Mouse (Mus musculus) hindbrain, postnatal 0 days (tissue): ENCODE measurements around the gene Ripply3. TPM values are rescaled to one million over a fixed set of nuclear protein-coding genes. Genes with fewer than 3 reads are reported as not detected.

ENCODE experiments used
- ATAC-seq: fragments of 200-750 bp; cut with Nextera tagmentation; 2 replicates; pipeline ENCODE4 v1.8.0; 2017; ENCODE audit warnings: mild to moderate bottlenecking, moderate TSS enrichment, moderate library complexity
- DNase-seq: peaks from one replicate; pipeline ENCODE4 v3.0.0-alpha.2; 2015; ENCODE audit warnings: low spot score
- H3K27ac ChIP-seq: fragments of 300-500 bp; sonication (generic); 2 replicates; pipeline ENCODE4 v1.5.1; 2014; ENCODE audit warnings: mild to moderate bottlenecking
- H3K27me3 ChIP-seq: fragments of 300-500 bp; sonication (generic); 2 replicates; pipeline ENCODE4 v1.6.1; 2014; ENCODE audit warnings: low read length, mixed read lengths; ENCODE audit not compliant: insufficient read depth
- H3K36me3 ChIP-seq: fragments of 300-500 bp; sonication (generic); 2 replicates; pipeline ENCODE4 v1.6.1; 2014; ENCODE audit warnings: low read length, mixed read lengths; ENCODE audit not compliant: insufficient read depth
- H3K4me1 ChIP-seq: fragments of 300-500 bp; sonication (generic); 2 replicates; pipeline ENCODE4 v1.6.1; 2014; ENCODE audit warnings: antibody characterized with exemption, low read length, mixed read lengths; ENCODE audit not compliant: insufficient read depth
- H3K4me2 ChIP-seq: fragments of 300-500 bp; sonication (generic); 2 replicates; pipeline ENCODE4 v1.6.1; 2014; ENCODE audit warnings: low read depth, mild to moderate bottlenecking, low read length, moderate library complexity, mixed read lengths
- H3K4me3 ChIP-seq: fragments of 300-500 bp; sonication (generic); 2 replicates; pipeline ENCODE4 v1.5.1; 2014; ENCODE audit warnings: low read length
- H3K9ac ChIP-seq: fragments of 300-500 bp; sonication (generic); replicated peaks from 2 replicates; pipeline ENCODE4 v1.6.1; 2014; ENCODE audit warnings: mild to moderate bottlenecking, low read length, moderate library complexity, mixed read lengths
- H3K9me3 ChIP-seq: fragments of 300-500 bp; sonication (generic); 2 replicates; pipeline ENCODE4 v1.6.1; 2016; ENCODE audit warnings: low read length, mixed read lengths
- CTCF ChIP-seq: IDR thresholded peaks from 2 replicates; pipeline ENCODE4 v1.5.1; 2016; ENCODE audit warnings: antibody characterized with exemption, control low read depth, low read depth
- WGBS: fragments of 180-500 bp; shearing (Covaris S2); extraction: QIAGEN DNeasy Blood & Tissue Kit; methylation state at CpG from one replicate; pipeline ENCODE4 v1.1.7; 2014; 5-methylcytosine and 5-hydroxymethylcytosine counted together
- polyA plus RNA-seq: library from polyadenylated mRNA; unstranded; fragments of >200 nt; fragmentation: Nextera tagmentation; extraction: Ambion mirVana; gene quantifications from 2 replicates; pipeline ENCODE4 v1.2.1, GENCODE M21; 2015
- total RNA-seq: library from RNA; depleted of rRNA; stranded (reverse); fragments of >200 nt; gene quantifications from 2 replicates; pipeline ENCODE4 v1.2.3, GENCODE M21; 2014

Ripply3 gene
- total and polyA plus RNA-seq, 2 experiments from 2014 or later, result 0.91 to 2.2 TPM

DNA sequence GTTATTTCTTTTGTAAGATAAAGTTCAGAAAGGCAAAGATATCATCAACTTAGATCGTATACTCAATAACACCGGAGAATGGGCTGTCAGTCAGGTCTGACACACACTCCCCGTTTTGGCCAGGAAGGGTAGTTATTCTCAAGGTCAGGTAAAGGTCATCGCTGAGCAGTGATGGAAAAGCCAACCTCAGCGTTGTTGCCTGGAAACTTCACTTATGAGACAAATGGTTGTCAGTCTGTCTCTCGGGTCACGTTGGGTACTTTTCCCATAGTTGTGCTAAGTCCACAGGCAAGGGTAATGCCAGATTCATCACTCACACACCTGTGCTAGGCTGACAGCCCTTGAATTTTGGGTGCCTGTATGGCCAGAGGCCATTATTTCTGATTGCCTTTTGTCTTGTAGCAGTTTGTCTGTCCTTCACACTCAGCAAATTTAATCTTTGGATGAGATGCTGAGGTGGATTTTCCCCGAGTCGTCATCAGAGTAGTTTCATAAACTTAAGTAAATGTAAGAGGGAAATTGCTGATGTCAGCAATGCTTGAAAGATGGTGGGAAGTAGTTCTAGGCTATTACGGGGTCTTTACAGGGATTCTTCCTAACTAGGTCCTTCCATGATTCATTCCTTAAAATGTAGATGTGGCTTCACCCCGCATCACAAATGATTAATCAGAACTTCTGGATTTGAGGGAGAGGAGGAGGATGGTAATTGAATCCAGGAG, 28.7 kb downstream of the Ripply3 start:
- Histone ChIP-seq H3K27me3 (no peaks in the 10 kb centered on the region), H3K4me3 (no peak overlapping the region), H3K9ac (no peak overlapping the region), H3K4me1 (no peaks in the 10 kb centered on the region), H3K27ac (no peak overlapping the region), H3K4me2 (no peak overlapping the region), H3K36me3 (no peaks in the 10 kb centered on the region), H3K9me3 (no peaks in the 10 kb centered on the region)
- ATAC-seq, result no peak
- DNase-seq, result no peak
- no peak for TF ChIP-seq CTCF
- 80% methylated on average over 11 of the region's 11 CpGs for WGBS

DNA sequence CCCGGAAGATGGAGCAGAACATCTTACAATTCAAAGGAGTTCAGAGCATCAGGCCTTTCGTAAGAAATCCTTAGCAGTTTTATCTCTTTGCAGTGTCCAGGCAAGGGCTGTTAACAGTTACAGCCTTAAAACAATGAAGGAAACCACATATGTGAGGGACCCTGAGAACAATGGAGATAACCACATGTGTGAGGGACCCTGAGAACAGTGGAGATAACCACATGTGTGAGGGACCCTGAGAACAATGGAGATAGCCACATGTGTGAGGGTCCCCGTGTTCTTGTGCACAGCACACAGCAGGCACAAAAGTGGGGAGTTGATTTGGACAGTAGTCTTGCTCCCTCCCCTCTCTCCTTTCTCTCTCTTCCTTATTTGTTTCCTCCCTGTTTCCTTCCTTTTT, 29.9 kb downstream of the Ripply3 start:
- no peak for TF ChIP-seq CTCF
- Histone ChIP-seq H3K9me3 (no peaks in the 10 kb centered on the region), H3K4me3 (no peak overlapping the region), H3K4me1 (0 out of 2 replicates have a peak, but pooled peaks cover 4% of the 10 kb centered on the region), H3K27me3 (no peaks in the 10 kb centered on the region), H3K36me3 (no peaks in the 10 kb centered on the region), H3K27ac (no peak overlapping the region), H3K9ac (no peak overlapping the region), H3K4me2 (no peak overlapping the region)
- 88% methylated on average over 3 of the region's 3 CpGs for WGBS
- ATAC-seq (no peak), DNase-seq (no peak)

DNA sequence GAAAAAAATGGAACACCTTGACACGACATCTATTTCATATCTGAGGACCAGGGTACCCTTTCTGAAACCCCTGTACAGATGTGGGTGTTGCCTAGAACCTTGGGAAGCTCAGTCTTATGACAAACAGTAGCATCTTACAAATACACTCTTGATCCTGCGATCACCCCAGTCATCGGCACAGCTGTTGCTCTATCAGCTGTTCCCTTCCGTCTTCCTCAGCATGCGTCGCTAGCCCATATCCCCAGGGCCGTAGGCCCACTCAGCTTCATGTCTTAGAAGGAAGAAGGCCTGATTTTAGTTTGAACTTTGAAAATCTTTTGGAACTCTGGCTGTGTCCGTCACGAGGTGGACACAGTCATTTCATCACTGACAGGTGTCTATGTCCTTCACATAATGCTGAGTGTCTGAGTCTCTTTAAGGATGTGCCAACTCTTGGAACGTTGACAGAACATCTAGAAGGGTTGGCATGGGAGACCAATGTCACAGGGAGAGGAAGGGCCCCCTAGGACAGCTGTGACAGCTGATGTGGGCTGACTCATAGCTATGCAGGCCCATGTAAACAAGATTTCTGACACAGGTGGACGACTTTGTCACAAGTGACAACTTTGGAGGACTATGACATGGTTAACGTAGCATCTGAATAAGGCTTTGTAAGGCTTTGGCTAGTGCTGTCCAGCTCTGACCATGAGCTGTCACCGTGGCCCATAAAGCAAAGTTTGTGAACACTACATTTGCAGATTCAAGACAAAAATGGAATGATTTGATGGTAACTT, 32.5 kb downstream of the Ripply3 start:
- ATAC-seq (no peak), DNase-seq (no peak)
- 78% methylated on average over 13 of the region's 13 CpGs for WGBS
- Histone ChIP-seq H3K9ac (no peak overlapping the region), H3K4me2 (no peak overlapping the region), H3K27me3 (no peaks in the 10 kb centered on the region), H3K27ac (no peak overlapping the region), H3K36me3 (no peaks in the 10 kb centered on the region), H3K9me3 (no peaks in the 10 kb centered on the region), H3K4me3 (no peak overlapping the region), H3K4me1 (0 out of 2 replicates have a peak, but pooled peaks cover 4% of the 10 kb centered on the region)
- no peak for TF ChIP-seq CTCF

DNA sequence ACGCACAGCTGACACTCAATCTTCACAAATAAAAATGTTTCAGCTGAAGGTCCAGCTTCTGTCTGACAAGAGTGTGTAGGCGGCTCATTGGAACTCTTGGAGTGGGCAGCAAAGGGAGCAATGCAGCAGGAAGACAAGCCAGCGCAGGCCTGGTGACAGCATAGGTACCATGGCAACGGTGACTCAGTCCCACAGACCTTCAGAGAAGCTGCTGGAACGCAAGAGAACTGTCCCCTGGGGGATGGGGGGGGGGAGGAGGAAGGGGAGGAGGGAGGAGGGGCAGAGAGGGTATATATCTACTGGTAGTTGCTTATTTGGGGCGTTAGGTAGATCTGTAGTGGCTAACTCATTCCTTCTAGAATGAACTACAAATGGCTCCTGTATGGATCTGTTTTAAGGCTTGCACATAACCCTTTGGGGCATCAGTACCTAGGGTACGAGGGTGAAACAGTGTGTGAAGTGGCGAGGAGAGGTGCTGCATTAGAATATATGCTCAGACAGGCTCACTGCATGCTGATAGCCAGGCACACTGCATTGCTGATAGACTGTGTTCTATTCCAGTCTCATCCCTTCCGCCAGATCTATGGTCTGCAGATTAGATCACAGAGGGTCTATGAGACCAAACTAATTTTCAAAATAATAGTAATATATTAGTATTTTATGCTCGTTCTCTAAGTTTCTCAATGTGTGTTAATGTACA, 34.1 kb downstream of the Ripply3 start:
- Histone ChIP-seq H3K9ac (0 out of 2 replicates have a peak overlapping the region, but pooled peaks have one; percentile 35), H3K27me3 (no peaks in the 10 kb centered on the region), H3K4me1 (0 out of 2 replicates have a peak, but pooled peaks cover 4% of the 10 kb centered on the region), H3K4me2 (no peak overlapping the region), H3K4me3 (no peak overlapping the region), H3K27ac (0 out of 2 replicates have a peak overlapping the region, but pooled peaks have one; percentile 4), H3K9me3 (no peaks in the 10 kb centered on the region), H3K36me3 (no peaks in the 10 kb centered on the region)
- peak; percentile 81 for DNase-seq
- peak; percentile 87 for ATAC-seq
- TF ChIP-seq CTCF, result no peak
- 32% methylated on average over 10 of the region's 10 CpGs for WGBS

DNA sequence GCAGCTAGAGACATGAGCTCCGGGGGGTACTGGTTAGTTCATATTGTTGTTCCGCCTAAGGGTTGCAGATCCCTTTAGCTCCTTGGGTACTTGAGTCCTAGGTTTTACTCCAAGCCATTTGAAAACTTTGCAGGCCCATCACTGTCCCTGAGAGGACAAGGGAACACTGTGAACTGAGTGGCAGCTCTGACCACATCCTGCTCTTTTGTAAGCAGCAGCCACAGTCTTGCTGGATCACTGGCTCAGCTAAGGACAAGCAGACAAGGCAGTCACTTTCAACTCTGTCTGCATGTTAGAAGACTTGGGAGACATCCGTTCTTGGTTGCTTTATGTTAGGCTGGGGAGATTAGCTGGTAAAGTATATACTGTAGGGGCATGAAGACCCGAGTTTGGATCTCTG, 35.6 kb downstream of the Ripply3 start:
- DNase-seq, result no peak
- Histone ChIP-seq H3K4me1 (peaks cover 8% of the 10 kb centered on the region; the same call in 1 of the 2 replicates), H3K4me2 (no peak overlapping the region), H3K4me3 (no peak overlapping the region), H3K27ac (no peak overlapping the region), H3K36me3 (no peaks in the 10 kb centered on the region), H3K9me3 (no peaks in the 10 kb centered on the region), H3K27me3 (no peaks in the 10 kb centered on the region), H3K9ac (no peak overlapping the region)
- 89% methylated on average over 4 of the region's 4 CpGs for WGBS
- TF ChIP-seq CTCF, result no peak
- no peak for ATAC-seq

DNA sequence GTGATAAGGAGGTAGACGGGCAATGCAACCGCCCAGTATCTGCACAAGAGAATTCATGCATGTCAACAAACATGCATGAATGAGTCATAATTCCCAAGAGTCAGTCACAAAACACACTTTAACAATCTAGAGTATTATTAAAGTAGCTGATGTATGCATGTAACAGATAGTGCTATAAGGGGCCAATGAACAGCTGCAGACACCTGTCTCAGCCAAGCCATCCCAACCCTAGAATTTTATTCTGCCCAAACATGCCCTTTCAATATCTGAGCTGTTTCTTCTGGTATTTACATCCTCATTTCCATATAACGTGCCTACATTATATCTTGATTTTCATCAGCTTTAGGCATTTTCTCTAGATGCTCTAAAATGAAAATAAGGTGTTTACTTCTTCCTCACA, 37.2 kb downstream of the Ripply3 start:
- Histone ChIP-seq H3K4me1 (peaks cover 17% of the 10 kb centered on the region; the same call in 1 of the 2 replicates), H3K27me3 (no peaks in the 10 kb centered on the region), H3K9ac (no peak overlapping the region), H3K4me2 (no peak overlapping the region), H3K4me3 (no peak overlapping the region), H3K27ac (no peak overlapping the region), H3K36me3 (no peaks in the 10 kb centered on the region), H3K9me3 (no peaks in the 10 kb centered on the region)
- DNase-seq, result no peak
- 90% methylated on average over 3 of the region's 3 CpGs for WGBS
- no peak for ATAC-seq
- no peak for TF ChIP-seq CTCF
